Mouse (Mus musculus) heart, adult 2 months (tissue): ENCODE measurements around the gene Spock1. TPM values are rescaled to one million over a fixed set of nuclear protein-coding genes. Genes with fewer than 3 reads are reported as not detected.

Experiments
- DNase-seq, 2 experiments: peaks; one replicate each; pipeline ENCODE4 v3.0.0; 2021
- H3K27ac ChIP-seq: fragments of 200-600 bp; 2 replicates; pipeline ENCODE4 v1.8.1; 2022
- H3K27me3 ChIP-seq: fragments of 200-500 bp; 2 replicates; pipeline ENCODE4 v1.6.1; 2012; ENCODE audit warnings: mild to moderate bottlenecking, low read length, inconsistent platforms, mixed read lengths; ENCODE audit not compliant: control insufficient read depth, insufficient read depth
- H3K36me3 ChIP-seq: fragments of 200-500 bp; 2 replicates; pipeline ENCODE4 v1.6.1; 2012; ENCODE audit warnings: low read length, inconsistent platforms; ENCODE audit not compliant: control insufficient read depth, insufficient read depth
- H3K4me1 ChIP-seq: fragments of 200-500 bp; 2 replicates; pipeline ENCODE4 v1.6.1; 2011; ENCODE audit warnings: low read length; ENCODE audit not compliant: control insufficient read depth, insufficient read depth
- H3K4me3 ChIP-seq: fragments of 200-600 bp; 2 replicates; pipeline ENCODE4 v1.8.1; 2022
- H3K79me2 ChIP-seq: fragments of 200-500 bp; replicated peaks from 2 replicates; pipeline ENCODE4 v1.6.1; 2012; ENCODE audit warnings: mild to moderate bottlenecking, inconsistent platforms, low read length, moderate library complexity, mixed read lengths; ENCODE audit not compliant: control insufficient read depth, insufficient read depth
- H3K9ac ChIP-seq: fragments of 200-500 bp; 2 replicates; pipeline ENCODE4 v1.6.1; 2012; ENCODE audit warnings: low read depth, mild to moderate bottlenecking, control low read depth, inconsistent platforms, low read length, mixed read lengths
- CTCF ChIP-seq: fragments of 200-600 bp; IDR thresholded peaks from 2 replicates; pipeline ENCODE4 v1.8.1; 2022; ENCODE audit warnings: antibody characterized with exemption, mild to moderate bottlenecking, moderate library complexity
- EP300 ChIP-seq: fragments of 200-500 bp; IDR thresholded peaks from 2 replicates; pipeline ENCODE4 v1.6.1; 2011; ENCODE audit warnings: low read depth, low read length, control low read depth; ENCODE audit not compliant: insufficient read depth
- POLR2A ChIP-seq: fragments of 200-500 bp; IDR thresholded peaks from 2 replicates; pipeline ENCODE4 v1.6.1; 2011; ENCODE audit warnings: mild to moderate bottlenecking, low read depth, low read length, control low read depth; ENCODE audit not compliant: insufficient read depth
- WGBS: fragments of 180-500 bp; shearing (Covaris S2); methylation state at CpG from one replicate; pipeline ENCODE4 v1.1.7; 2018; 5-methylcytosine and 5-hydroxymethylcytosine counted together
- intact Hi-C: fragments of 180-260 bp; cut with DNase I; formaldehyde crosslinking; loops from one replicate; pipeline ENCODE4 v1.15.1; 2025
- polyA plus RNA-seq: library from polyadenylated mRNA; depleted of rRNA; stranded (reverse); fragments of >200 nt; gene quantifications from 2 replicates; pipeline ENCODE4 v1.2.3, GENCODE M21; 2012
- total RNA-seq, 2 experiments: library from RNA; stranded (reverse); gene quantifications; 2 replicates each; pipeline ENCODE4 v1.2.3; 2021

The Spock1 gene
- total and polyA plus RNA-seq, 3 experiments = 0.04 TPM; not detected in 2

- TF ChIP-seq EP300 = no peak
- TF ChIP-seq CTCF = no peak
- TF ChIP-seq POLR2A = no peak
- Histone ChIP-seq H3K4me1 (no peaks in the 10 kb centered on the region), H3K79me2 (no peaks in the 10 kb centered on the region), H3K27ac (no peak overlapping the region), H3K36me3 (no peaks in the 10 kb centered on the region), H3K27me3 (no peaks in the 10 kb centered on the region), H3K4me3 (no peak overlapping the region), H3K9ac (no peak overlapping the region)
- DNase-seq = no peak
- intact Hi-C loops = loop anchor here (10.0 kb wide), 1 partner anchor 118 kb away; no protein-coding TSS in a partner anchor
- 84% methylated on average over 12 of the region's 12 CpGs for WGBS
These were observed 265.1 kb downstream of the Spock1 start for GRCm38 (mm10) chr13:57643036-57643435.

- no peaks in the 10 kb centered on the region for H3K36me3 ChIP-seq
- intact Hi-C loops = loop anchor here (10.0 kb wide), 1 partner anchor 117 kb away; no protein-coding TSS in a partner anchor
- no peak overlapping the region for H3K27ac ChIP-seq
- H3K27me3 ChIP-seq = no peaks in the 10 kb centered on the region
- WGBS = 64% methylated on average over 4 of the region's 4 CpGs
- H3K9ac ChIP-seq = no peak overlapping the region
- no peaks in the 10 kb centered on the region for H3K79me2 ChIP-seq
- no peak for DNase-seq
- TF ChIP-seq CTCF (no peak), EP300 (no peak), POLR2A (no peak)
- no peak overlapping the region for H3K4me3 ChIP-seq
- no peaks in the 10 kb centered on the region for H3K4me1 ChIP-seq
These were observed 266.5 kb downstream of the Spock1 start for GRCm38 (mm10) chr13:57641649-57642048.

- Histone ChIP-seq H3K4me3 (no peak overlapping the region), H3K27me3 (no peaks in the 10 kb centered on the region), H3K36me3 (no peaks in the 10 kb centered on the region), H3K9ac (no peak overlapping the region), H3K79me2 (no peaks in the 10 kb centered on the region), H3K4me1 (no peaks in the 10 kb centered on the region), H3K27ac (no peak overlapping the region)
- no peak for TF ChIP-seq CTCF
- TF ChIP-seq POLR2A = no peak
- TF ChIP-seq EP300 = no peak
- WGBS = 89% methylated on average over 2 of the region's 2 CpGs
- DNase-seq = no peak
- intact Hi-C loops = loop anchor here (10.0 kb wide), 1 partner anchor 116 kb away; no protein-coding TSS in a partner anchor
These were observed 267.2 kb downstream of the Spock1 start for GRCm38 (mm10) chr13:57640968-57641367.

GRCm38 (mm10) chr13:57638820-57639219, 269.3 kb downstream of the Spock1 start:
- Histone ChIP-seq H3K27me3 (no peaks in the 10 kb centered on the region), H3K27ac (no peak overlapping the region), H3K4me1 (no peaks in the 10 kb centered on the region), H3K36me3 (no peaks in the 10 kb centered on the region), H3K9ac (no peak overlapping the region), H3K79me2 (no peaks in the 10 kb centered on the region), H3K4me3 (no peak overlapping the region)
- no peak for DNase-seq
- 73% methylated on average over 5 of the region's 5 CpGs for WGBS
- TF ChIP-seq CTCF (no peak), POLR2A (no peak), EP300 (no peak)
- intact Hi-C loops = no loop called here

GRCm38 (mm10) chr13:57637606-57638132, 270.5 kb downstream of the Spock1 start:
- Histone ChIP-seq H3K79me2 (no peaks in the 10 kb centered on the region), H3K27me3 (no peaks in the 10 kb centered on the region), H3K4me1 (no peaks in the 10 kb centered on the region), H3K9ac (no peak overlapping the region), H3K4me3 (no peak overlapping the region), H3K36me3 (no peaks in the 10 kb centered on the region), H3K27ac (no peak overlapping the region)
- DNase-seq = no peak
- 89% methylated on average over 15 of the region's 15 CpGs for WGBS
- TF ChIP-seq POLR2A = no peak
- TF ChIP-seq CTCF = no peak
- TF ChIP-seq EP300 = no peak
- intact Hi-C loops = no loop called here

- H3K27ac ChIP-seq = no peak overlapping the region
- no peaks in the 10 kb centered on the region for H3K36me3 ChIP-seq
- TF ChIP-seq CTCF = no peak
- TF ChIP-seq POLR2A = no peak
- TF ChIP-seq EP300 = no peak
- no peak overlapping the region for H3K4me3 ChIP-seq
- H3K79me2 ChIP-seq = no peaks in the 10 kb centered on the region
- WGBS = 79% methylated on average over 10 of the region's 10 CpGs
- no peak overlapping the region for H3K9ac ChIP-seq
- no peak for DNase-seq
- H3K27me3 ChIP-seq = no peaks in the 10 kb centered on the region
- H3K4me1 ChIP-seq = no peaks in the 10 kb centered on the region
- intact Hi-C loops = no loop called here
These were observed 271.0 kb downstream of the Spock1 start for GRCm38 (mm10) chr13:57637080-57637572.
